Mouse (Mus musculus): ENCODE measurements around the gene Acsl4. TPM values are rescaled to one million over a fixed set of nuclear protein-coding genes. Genes with fewer than 3 reads are reported as not detected.

The Acsl4 gene
- total and polyA plus RNA-seq, 2 experiments from 2014 or later, result 21.9 to 33.4 TPM

DNA sequence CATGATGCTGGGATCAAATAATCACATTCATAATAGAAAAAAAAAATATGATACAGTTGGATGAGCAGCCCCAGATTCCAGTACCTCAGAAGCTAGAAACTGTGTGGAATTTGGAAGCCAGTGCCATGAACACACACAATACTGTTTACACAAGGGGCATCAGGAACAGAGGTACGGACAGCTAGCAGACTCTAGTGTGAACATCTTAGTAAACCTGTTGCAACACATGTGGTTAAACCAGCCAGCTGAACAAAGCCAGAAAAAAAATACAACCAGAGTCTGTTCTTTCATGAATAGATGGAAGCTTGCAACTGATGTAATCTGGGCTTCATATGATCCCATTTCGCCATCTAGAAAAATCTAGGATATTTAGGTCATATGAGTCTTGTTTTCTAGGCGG lies 19.0 kb upstream of the Acsl4 start:
- TF ChIP-seq CTCF (IDR thresholded peaks at IDR 0.05; ENCODE audit: low read depth), result no peak
- H3K27ac ChIP-seq (ENCODE audit: low read depth, low read length), result no peak overlapping the region
- no peaks in the 10 kb centered on the region for H3K9me3 ChIP-seq (ENCODE audit: low read length)
- ATAC-seq (no peak), DNase-seq (no peak)
- no peak overlapping the region for H3K4me3 ChIP-seq (ENCODE audit: low read depth, low read length)
- H3K4me2 ChIP-seq (ENCODE audit: low read depth), result no peak overlapping the region
- 94% methylated on average over 3 of the region's 3 CpGs for WGBS
- no peaks in the 10 kb centered on the region for H3K4me1 ChIP-seq (ENCODE audit: insufficient read depth)
- no peak overlapping the region for H3K9ac ChIP-seq
- no peaks in the 10 kb centered on the region for H3K36me3 ChIP-seq (ENCODE audit: insufficient read depth)
- H3K27me3 ChIP-seq (ENCODE audit: insufficient read depth, low read length), result no peaks in the 10 kb centered on the region

DNA sequence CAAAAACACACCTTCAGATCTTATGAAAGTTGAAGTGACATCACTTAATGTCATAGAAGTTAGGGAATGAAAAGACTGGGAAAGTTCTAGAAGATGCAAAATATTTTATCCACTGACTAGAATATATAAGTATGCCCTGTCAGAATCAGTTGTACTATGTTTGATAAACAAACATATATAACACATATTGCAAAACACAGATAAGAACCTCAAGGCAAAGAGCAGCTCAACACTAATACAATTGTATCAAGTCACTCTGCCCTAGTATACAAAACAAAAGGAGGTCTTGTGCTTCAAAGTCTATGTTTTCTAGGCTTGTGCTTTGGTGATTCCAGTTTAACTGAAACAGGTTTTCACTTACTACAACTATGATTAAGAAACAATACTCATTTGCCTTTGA lies 12.8 kb upstream of the Acsl4 start:
- TF ChIP-seq CTCF (IDR thresholded peaks at IDR 0.05; ENCODE audit: low read depth), result no peak
- DNase-seq, result no peak
- Histone ChIP-seq H3K27me3 (ENCODE audit: insufficient read depth, low read length) (no peaks in the 10 kb centered on the region), H3K4me2 (ENCODE audit: low read depth) (no peak overlapping the region), H3K9ac (no peak overlapping the region), H3K4me3 (ENCODE audit: low read depth, low read length) (no peak overlapping the region), H3K4me1 (ENCODE audit: insufficient read depth) (no peaks in the 10 kb centered on the region), H3K36me3 (ENCODE audit: insufficient read depth) (no peaks in the 10 kb centered on the region), H3K9me3 (ENCODE audit: low read length) (no peaks in the 10 kb centered on the region), H3K27ac (ENCODE audit: low read depth, low read length) (no peak overlapping the region)
- ATAC-seq, result no peak

DNA sequence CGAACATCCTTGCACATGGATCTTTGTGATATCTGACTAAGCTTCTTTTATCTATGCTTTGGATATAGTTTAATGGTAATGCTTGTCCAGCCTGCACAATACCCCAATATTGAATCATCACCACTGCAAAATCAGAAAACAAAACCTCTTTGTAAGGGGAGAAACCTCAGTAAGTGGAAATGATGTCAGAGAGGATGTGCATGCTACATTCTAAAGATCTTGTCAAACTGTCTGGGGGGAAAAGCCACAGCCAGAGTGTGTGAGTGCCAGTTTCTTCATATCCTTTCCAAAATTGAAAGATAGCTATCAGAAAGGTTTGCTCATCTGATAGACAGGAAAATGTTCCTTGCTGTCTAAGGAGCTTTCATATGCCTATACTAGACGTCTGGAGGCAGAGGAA lies 8.3 kb upstream of the Acsl4 start:
- H3K36me3 ChIP-seq (ENCODE audit: insufficient read depth), result no peaks in the 10 kb centered on the region
- H3K9ac ChIP-seq, result no peak overlapping the region
- TF ChIP-seq CTCF (IDR thresholded peaks at IDR 0.05; ENCODE audit: low read depth), result no peak
- no peak overlapping the region for H3K4me2 ChIP-seq (ENCODE audit: low read depth)
- no peaks in the 10 kb centered on the region for H3K9me3 ChIP-seq (ENCODE audit: low read length)
- no peaks in the 10 kb centered on the region for H3K4me1 ChIP-seq (ENCODE audit: insufficient read depth)
- H3K27me3 ChIP-seq (ENCODE audit: insufficient read depth, low read length), result no peaks in the 10 kb centered on the region
- no peak overlapping the region for H3K4me3 ChIP-seq (ENCODE audit: low read depth, low read length)
- ATAC-seq (no peak), DNase-seq (no peak)
- no peak overlapping the region for H3K27ac ChIP-seq (ENCODE audit: low read depth, low read length)
- 68% methylated on average over 2 of the region's 2 CpGs for WGBS

DNA sequence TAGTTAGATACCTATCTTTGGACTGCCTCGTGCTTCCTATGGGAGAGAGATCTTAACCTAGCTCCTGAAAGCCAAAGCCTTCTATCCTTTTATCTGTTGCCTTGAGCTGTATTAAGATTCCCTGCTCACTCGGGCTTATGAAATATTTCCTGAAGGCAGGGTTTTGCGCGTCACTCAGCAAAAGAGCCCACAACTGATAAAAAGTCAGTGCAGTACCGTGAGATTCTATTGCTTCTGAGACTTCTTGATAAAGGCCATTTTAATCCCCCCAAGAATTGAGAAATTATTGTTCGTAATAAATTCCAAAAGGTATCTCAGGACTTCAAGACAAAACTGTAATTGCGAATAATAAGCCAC lies 552 bp upstream of the Acsl4 start:
- Histone ChIP-seq H3K4me1 (ENCODE audit: insufficient read depth) (no peaks in the 10 kb centered on the region), H3K4me3 (ENCODE audit: low read depth, low read length) (peak overlapping the region; percentile 49), H3K27me3 (ENCODE audit: insufficient read depth, low read length) (no peaks in the 10 kb centered on the region), H3K36me3 (ENCODE audit: insufficient read depth) (no peaks in the 10 kb centered on the region), H3K9ac (peak overlapping the region; percentile 69), H3K9me3 (ENCODE audit: low read length) (no peaks in the 10 kb centered on the region), H3K27ac (ENCODE audit: low read depth, low read length) (peak overlapping the region; percentile 78), H3K4me2 (ENCODE audit: low read depth) (peak overlapping the region; percentile 57)
- no peak for TF ChIP-seq CTCF (IDR thresholded peaks at IDR 0.05; ENCODE audit: low read depth)
- WGBS, result 46% methylated on average over 7 of the region's 7 CpGs
- DNase-seq, result no peak
- peak; percentile 25; the same call in 1 of the 2 replicates for ATAC-seq

DNA sequence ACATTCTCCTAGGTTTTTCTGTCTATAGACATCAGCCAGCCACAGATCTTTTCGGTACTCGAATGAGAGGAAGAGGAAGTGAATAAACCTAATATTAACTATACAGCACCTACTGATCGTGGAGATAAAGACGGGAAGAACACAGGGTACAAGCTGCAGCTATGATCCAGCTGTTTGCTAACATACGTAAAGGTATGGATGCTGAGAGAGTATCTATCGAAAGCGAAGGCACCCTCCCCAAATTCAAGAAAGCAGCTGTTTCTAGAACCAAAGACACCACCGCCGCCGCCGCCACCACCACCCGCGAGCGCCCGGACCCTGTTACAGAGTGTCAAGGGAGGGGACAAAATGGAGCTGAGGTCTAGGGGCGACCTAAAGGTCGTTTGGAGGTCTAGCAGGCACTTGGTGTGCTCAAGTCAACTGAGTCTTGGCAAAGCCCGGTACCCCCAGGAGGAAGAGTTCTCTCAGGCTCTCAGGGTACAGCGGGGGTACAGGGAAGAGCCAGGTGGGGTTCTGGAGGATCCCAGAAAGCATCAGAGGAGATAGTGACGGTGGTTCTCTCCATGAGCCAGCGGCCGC lies 665 bp downstream of the Acsl4 start:
- peak; percentile 38 for ATAC-seq

DNA sequence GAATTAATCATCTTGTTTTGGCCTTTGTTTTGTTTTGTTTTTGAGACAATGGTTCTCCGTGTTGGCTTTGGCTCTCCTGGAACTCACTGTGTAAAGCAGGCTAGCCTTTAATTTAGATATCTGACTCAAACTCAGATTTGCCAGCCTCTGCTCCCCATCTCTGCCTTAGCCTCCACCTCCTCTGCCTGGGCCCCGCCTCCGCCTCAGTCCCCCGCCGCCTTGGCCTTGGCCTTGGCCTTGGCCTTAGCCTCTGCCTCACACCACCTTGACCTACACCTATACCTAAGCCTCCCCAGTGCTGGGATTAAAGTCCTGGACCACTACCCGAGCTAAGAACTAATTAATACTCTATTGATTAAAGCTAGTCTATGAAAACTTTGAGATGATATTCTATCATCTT lies 2.2 kb downstream of the Acsl4 start:
- DNase-seq, result no peak
- H3K4me1 ChIP-seq (ENCODE audit: insufficient read depth), result no peaks in the 10 kb centered on the region
- no peaks in the 10 kb centered on the region for H3K36me3 ChIP-seq (ENCODE audit: insufficient read depth)
- WGBS, result 79% methylated on average over 6 of the region's 6 CpGs
- no peak overlapping the region for H3K27ac ChIP-seq (ENCODE audit: low read depth, low read length)
- no peak overlapping the region for H3K9ac ChIP-seq
- no peaks in the 10 kb centered on the region for H3K27me3 ChIP-seq (ENCODE audit: insufficient read depth, low read length)
- H3K4me3 ChIP-seq (ENCODE audit: low read depth, low read length), result no peak overlapping the region
- ATAC-seq, result no peak
- H3K4me2 ChIP-seq (ENCODE audit: low read depth), result no peak overlapping the region
- no peaks in the 10 kb centered on the region for H3K9me3 ChIP-seq (ENCODE audit: low read length)
- no peak for TF ChIP-seq CTCF (IDR thresholded peaks at IDR 0.05; ENCODE audit: low read depth)

More for the DNA sequence above, 665 bp downstream of the Acsl4 start:
- no peaks in the 10 kb centered on the region for H3K36me3 ChIP-seq (ENCODE audit: insufficient read depth)
- H3K4me2 ChIP-seq (ENCODE audit: low read depth), result peak overlapping the region; percentile 57
- no peaks in the 10 kb centered on the region for H3K9me3 ChIP-seq (ENCODE audit: low read length)
- H3K4me3 ChIP-seq (ENCODE audit: low read depth, low read length), result peak overlapping the region; percentile 49
- H3K4me1 ChIP-seq (ENCODE audit: insufficient read depth), result no peaks in the 10 kb centered on the region
- 37% methylated on average over 22 of the region's 22 CpGs for WGBS
- peak; percentile 39 for DNase-seq
- H3K9ac ChIP-seq, result peak overlapping the region; percentile 69
- TF ChIP-seq CTCF (IDR thresholded peaks at IDR 0.05; ENCODE audit: low read depth), result no peak
- no peaks in the 10 kb centered on the region for H3K27me3 ChIP-seq (ENCODE audit: insufficient read depth, low read length)
- peak overlapping the region; percentile 78 for H3K27ac ChIP-seq (ENCODE audit: low read depth, low read length)

DNA sequence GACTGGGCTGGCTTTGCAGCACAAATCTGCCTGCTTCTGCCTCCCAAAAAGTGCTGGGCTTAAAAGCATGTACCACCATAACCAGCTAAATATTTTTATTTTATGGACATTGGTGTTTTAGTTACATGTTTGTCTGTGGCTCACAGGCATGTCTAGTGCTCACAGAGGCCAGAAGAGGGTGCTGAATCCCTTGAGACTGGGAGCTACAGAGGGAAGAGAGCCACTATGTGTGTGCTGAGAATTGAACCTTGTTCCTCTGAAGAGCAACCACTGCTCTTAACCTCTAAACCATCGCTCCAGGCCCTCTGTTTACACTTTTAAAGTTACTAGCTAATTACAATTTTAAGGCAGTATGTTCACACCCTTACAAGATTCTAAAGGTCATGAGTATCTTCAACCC lies 2.7 kb downstream of the Acsl4 start:
- H3K4me1 ChIP-seq (ENCODE audit: insufficient read depth), result no peaks in the 10 kb centered on the region
- no peaks in the 10 kb centered on the region for H3K9me3 ChIP-seq (ENCODE audit: low read length)
- no peak overlapping the region for H3K4me3 ChIP-seq (ENCODE audit: low read depth, low read length)
- no peak overlapping the region for H3K4me2 ChIP-seq (ENCODE audit: low read depth)
- WGBS, result 82% methylated on average over 1 of the region's 1 CpGs
- no peaks in the 10 kb centered on the region for H3K36me3 ChIP-seq (ENCODE audit: insufficient read depth)
- no peak for DNase-seq
- H3K27ac ChIP-seq (ENCODE audit: low read depth, low read length), result no peak overlapping the region
- 0 out of 2 replicates have a peak, but pooled peaks have one; percentile 6 for TF ChIP-seq CTCF (IDR thresholded peaks at IDR 0.05; ENCODE audit: low read depth)
- no peak for ATAC-seq
- H3K9ac ChIP-seq, result no peak overlapping the region
- H3K27me3 ChIP-seq (ENCODE audit: insufficient read depth, low read length), result no peaks in the 10 kb centered on the region

Measured in forebrain, postnatal 0 days (tissue).